In genomic region chr11:67085489-67085888, GRCm38 (mm10) we compare ENCODE assay signal across 8 mouse cellular contexts. TPM values are rescaled to one million over a fixed set of nuclear protein-coding genes. Genes with fewer than 3 reads are reported as not detected.
A peak's percentile ranks its signal among the peaks of the same experiment; 100 is the strongest.
DNase-seq lines count a peak whose midpoint lies in the region; ATAC-seq and TF ChIP-seq lines count a peak whose summit lies in the region.

No protein-coding gene starts in this region.

- no peak for ATAC-seq in neural tube, embryonic 15.5 days (ENCODE audit: low FRiP score)
- no peak for ATAC-seq in intestine, embryonic 14.5 days (replicated peaks; ENCODE audit: low FRiP score, low TSS enrichment, low read depth)
- ATAC-seq in neural tube, embryonic 11.5 days (ENCODE audit: insufficient read depth, low FRiP score, low TSS enrichment) = no peak

- 4% methylated on average over 6 of the region's 6 CpGs for WGBS in neural tube, embryonic 15.5 days
- 6% methylated on average over 6 of the region's 6 CpGs for WGBS in intestine, embryonic 14.5 days
- 5% methylated on average over 6 of the region's 6 CpGs for WGBS in limb, embryonic 10.5 days
- 4% methylated on average over 6 of the region's 6 CpGs for WGBS in neural tube, embryonic 11.5 days
- 4% methylated on average over 6 of the region's 6 CpGs for WGBS in thymus, adult 2 months

- no peak overlapping the region for H3K4me2 ChIP-seq in neural tube, embryonic 15.5 days
- H3K4me2 ChIP-seq in intestine, embryonic 14.5 days (ENCODE audit: low read length) = no peak overlapping the region
- H3K4me2 ChIP-seq in neural tube, embryonic 11.5 days (ENCODE audit: low read depth) = no peak overlapping the region

- no peak overlapping the region for H3K9ac ChIP-seq in neural tube, embryonic 15.5 days (replicated peaks)
- no peak overlapping the region for H3K9ac ChIP-seq in intestine, embryonic 14.5 days (ENCODE audit: low read length)
- no peak overlapping the region for H3K9ac ChIP-seq in neural tube, embryonic 11.5 days (ENCODE audit: low read length)

- no peak for TF ChIP-seq POLR2A in thymus, adult 2 months (IDR thresholded peaks at IDR 0.05; ENCODE audit: control insufficient read depth, extremely low read depth, insufficient read depth, low read length, poor library complexity)

- TF ChIP-seq CTCF in thymus, adult 2 months (IDR thresholded peaks at IDR 0.05; ENCODE audit: borderline replicate concordance, control insufficient read depth, extremely low read depth, insufficient read depth, low read length, poor library complexity) = no peak

- no peak overlapping the region for H3K27ac ChIP-seq in neural tube, embryonic 15.5 days (replicated peaks)
- no peak overlapping the region for H3K27ac ChIP-seq in intestine, embryonic 14.5 days (ENCODE audit: low read depth)
- no peak overlapping the region for H3K27ac ChIP-seq in limb, embryonic 10.5 days
- H3K27ac ChIP-seq in neural tube, embryonic 11.5 days (ENCODE audit: low read depth, low read length) = no peak overlapping the region
- H3K27ac ChIP-seq in thymus, adult 2 months (ENCODE audit: control insufficient read depth, insufficient read depth, low read length) = no peak overlapping the region

- no peaks in the 10 kb centered on the region for H3K9me3 ChIP-seq in neural tube, embryonic 15.5 days (replicated peaks)
- H3K9me3 ChIP-seq in intestine, embryonic 14.5 days (ENCODE audit: control insufficient read depth, low read length) = no peaks in the 10 kb centered on the region
- H3K9me3 ChIP-seq in limb, embryonic 10.5 days (replicated peaks) = no peaks in the 10 kb centered on the region
- H3K9me3 ChIP-seq in neural tube, embryonic 11.5 days (ENCODE audit: control insufficient read depth, low read length) = no peaks in the 10 kb centered on the region

- DNase-seq in neural tube, embryonic 10.5 days (ENCODE audit: extremely low spot score, low spot score) = peak; percentile 68
- peak; percentile 84 for DNase-seq in adrenal gland, postnatal 14 days
- DNase-seq in embryo, embryonic 11.5 days (ENCODE audit: low read depth, low spot score) = peak; percentile 76
- peak; percentile 76 for DNase-seq in intestine, embryonic 14.5 days (ENCODE audit: low spot score)
- peak; percentile 76 for DNase-seq in limb, embryonic 10.5 days (ENCODE audit: low spot score)
- DNase-seq in neural tube, embryonic 11.5 days (ENCODE audit: low spot score) = peak; percentile 78
- peak; percentile 61 for DNase-seq in thymus, adult 2 months

- no peak overlapping the region for H3K4me3 ChIP-seq in neural tube, embryonic 15.5 days (replicated peaks)
- H3K4me3 ChIP-seq in intestine, embryonic 14.5 days (ENCODE audit: low read depth, low read length) = no peak overlapping the region
- H3K4me3 ChIP-seq in limb, embryonic 10.5 days = no peak overlapping the region
- H3K4me3 ChIP-seq in neural tube, embryonic 11.5 days (ENCODE audit: low read depth, low read length) = no peak overlapping the region
- H3K4me3 ChIP-seq in thymus, adult 2 months (ENCODE audit: control insufficient read depth, insufficient read depth, low read length) = no peak overlapping the region

- peaks cover 8% of the 10 kb centered on the region for H3K27me3 ChIP-seq in neural tube, embryonic 15.5 days (replicated peaks)
- H3K27me3 ChIP-seq in intestine, embryonic 14.5 days (replicated peaks; ENCODE audit: control insufficient read depth, insufficient read depth, low read length) = peaks cover 23% of the 10 kb centered on the region
- peaks cover 40% of the 10 kb centered on the region for H3K27me3 ChIP-seq in limb, embryonic 10.5 days (ENCODE audit: low read depth, poor library complexity, severe bottlenecking)
- 0 out of 2 replicates have a peak, but pooled peaks cover 2% of the 10 kb centered on the region for H3K27me3 ChIP-seq in neural tube, embryonic 11.5 days (ENCODE audit: control insufficient read depth, insufficient read depth, low read length)
- H3K27me3 ChIP-seq in thymus, adult 2 months (ENCODE audit: control insufficient read depth, insufficient read depth, low read length) = no peaks in the 10 kb centered on the region

- no peaks in the 10 kb centered on the region for H3K4me1 ChIP-seq in neural tube, embryonic 15.5 days
- H3K4me1 ChIP-seq in intestine, embryonic 14.5 days (replicated peaks; ENCODE audit: control insufficient read depth, insufficient read depth, low read length) = no peaks in the 10 kb centered on the region
- H3K4me1 ChIP-seq in limb, embryonic 10.5 days = peaks cover 17% of the 10 kb centered on the region
- H3K4me1 ChIP-seq in neural tube, embryonic 11.5 days (ENCODE audit: control insufficient read depth, insufficient read depth, low read length) = no peaks in the 10 kb centered on the region
- H3K4me1 ChIP-seq in thymus, adult 2 months (replicated peaks; ENCODE audit: control insufficient read depth, insufficient read depth, low read length) = no peaks in the 10 kb centered on the region

- no peaks in the 10 kb centered on the region for H3K36me3 ChIP-seq in neural tube, embryonic 15.5 days
- H3K36me3 ChIP-seq in intestine, embryonic 14.5 days (ENCODE audit: control insufficient read depth, insufficient read depth, low read length) = no peaks in the 10 kb centered on the region
- no peaks in the 10 kb centered on the region for H3K36me3 ChIP-seq in limb, embryonic 10.5 days
- no peaks in the 10 kb centered on the region for H3K36me3 ChIP-seq in neural tube, embryonic 11.5 days (ENCODE audit: control insufficient read depth, insufficient read depth, low read length)
- no peaks in the 10 kb centered on the region for H3K36me3 ChIP-seq in thymus, adult 2 months (ENCODE audit: control insufficient read depth, insufficient read depth, low read length)

RNA-seq across cellular contexts. Expression of gene Myh3, which starts 7.4 kb away (rescaled TPM):
- 8.3 and 13.4 TPM in 2 replicates for polyA plus RNA-seq in neural tube, embryonic 15.5 days (2015; fragmentation: Nextera tagmentation; extraction: Ambion mirVana)
- total RNA-seq in adrenal gland, postnatal 14 days (2021) = 0.07 TPM in 1 of 2 replicates, not detected in the other
- polyA plus RNA-seq in intestine, embryonic 14.5 days (2014; fragmentation: Nextera tagmentation; extraction: Ambion mirVana) = 0.30 and 0.46 TPM in 2 replicates
- polyA plus RNA-seq in limb, embryonic 10.5 days (2016; fragmentation: Nextera tagmentation; extraction: Ambion mirVana) = 0.24 and 0.78 TPM in 2 replicates
- polyA plus RNA-seq in neural tube, embryonic 11.5 days (2014; fragmentation: Nextera tagmentation; extraction: Ambion mirVana) = 29.9 and 32.0 TPM in 2 replicates
- polyA plus RNA-seq in thymus, adult 2 months (2012; rRNA removed) = 0.14 and 0.18 TPM in 2 replicates

RNA-seq across cellular contexts. Expression of gene Sco1, which starts 33.0 kb away (rescaled TPM):
- 12.3 and 12.7 TPM in 2 replicates for polyA plus RNA-seq in neural tube, embryonic 15.5 days (2015; fragmentation: Nextera tagmentation; extraction: Ambion mirVana)
- 21.4 and 24.3 TPM in 2 replicates for total RNA-seq in adrenal gland, postnatal 14 days (2021)
- 18.1 and 20.4 TPM in 2 replicates for polyA plus RNA-seq in intestine, embryonic 14.5 days (2014; fragmentation: Nextera tagmentation; extraction: Ambion mirVana)
- polyA plus RNA-seq in limb, embryonic 10.5 days (2016; fragmentation: Nextera tagmentation; extraction: Ambion mirVana) = 22.8 and 24.7 TPM in 2 replicates
- polyA plus RNA-seq in neural tube, embryonic 11.5 days (2014; fragmentation: Nextera tagmentation; extraction: Ambion mirVana) = 18.6 and 19.1 TPM in 2 replicates
- polyA plus RNA-seq in thymus, adult 2 months (2012; rRNA removed) = 3.8 and 4.4 TPM in 2 replicates

RNA-seq across cellular contexts. Expression of gene Adprm, which starts 33.1 kb away (rescaled TPM):
- polyA plus RNA-seq in neural tube, embryonic 15.5 days (2015; fragmentation: Nextera tagmentation; extraction: Ambion mirVana) = 31.5 and 31.7 TPM in 2 replicates
- total RNA-seq in adrenal gland, postnatal 14 days (2021) = 18.6 and 20.5 TPM in 2 replicates
- polyA plus RNA-seq in intestine, embryonic 14.5 days (2014; fragmentation: Nextera tagmentation; extraction: Ambion mirVana) = 25.3 and 28.2 TPM in 2 replicates
- 31.3 and 34.0 TPM in 2 replicates for polyA plus RNA-seq in limb, embryonic 10.5 days (2016; fragmentation: Nextera tagmentation; extraction: Ambion mirVana)
- polyA plus RNA-seq in neural tube, embryonic 11.5 days (2014; fragmentation: Nextera tagmentation; extraction: Ambion mirVana) = 37.4 and 40.6 TPM in 2 replicates
- polyA plus RNA-seq in thymus, adult 2 months (2012; rRNA removed) = 18.8 and 26.2 TPM in 2 replicates
